Mouse (Mus musculus): ENCODE results near the gene Shisa5. TPM values are rescaled to one million over a fixed set of nuclear protein-coding genes. Genes with fewer than 3 reads are reported as not detected.

The Shisa5 gene
- total RNA-seq, 2 experiments from 2014 or later, result 52.8 to 74.5 TPM

DNA sequence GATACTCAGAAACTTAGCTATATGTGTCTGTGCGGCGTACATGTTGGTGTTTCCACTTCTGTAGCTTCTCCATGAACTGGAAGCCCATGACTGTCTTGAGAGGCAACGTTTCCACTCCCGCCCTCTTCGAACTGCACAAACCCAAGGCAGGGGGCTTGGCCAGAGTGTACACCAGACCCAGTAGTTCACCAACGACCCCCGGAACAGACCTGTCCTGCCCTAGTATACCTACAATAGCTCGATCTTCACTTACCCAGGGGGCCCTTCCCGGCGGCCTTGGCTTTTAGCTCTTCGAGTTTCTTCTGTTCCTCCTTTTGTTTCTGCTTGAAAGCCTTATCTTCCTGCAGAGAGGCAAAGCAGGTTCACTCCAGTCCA is 43.4 kb downstream of the Shisa5 start:
- ATAC-seq (replicated peaks; ENCODE audit: low FRiP score, low TSS enrichment, poor library complexity, severe bottlenecking), result no peak

DNA sequence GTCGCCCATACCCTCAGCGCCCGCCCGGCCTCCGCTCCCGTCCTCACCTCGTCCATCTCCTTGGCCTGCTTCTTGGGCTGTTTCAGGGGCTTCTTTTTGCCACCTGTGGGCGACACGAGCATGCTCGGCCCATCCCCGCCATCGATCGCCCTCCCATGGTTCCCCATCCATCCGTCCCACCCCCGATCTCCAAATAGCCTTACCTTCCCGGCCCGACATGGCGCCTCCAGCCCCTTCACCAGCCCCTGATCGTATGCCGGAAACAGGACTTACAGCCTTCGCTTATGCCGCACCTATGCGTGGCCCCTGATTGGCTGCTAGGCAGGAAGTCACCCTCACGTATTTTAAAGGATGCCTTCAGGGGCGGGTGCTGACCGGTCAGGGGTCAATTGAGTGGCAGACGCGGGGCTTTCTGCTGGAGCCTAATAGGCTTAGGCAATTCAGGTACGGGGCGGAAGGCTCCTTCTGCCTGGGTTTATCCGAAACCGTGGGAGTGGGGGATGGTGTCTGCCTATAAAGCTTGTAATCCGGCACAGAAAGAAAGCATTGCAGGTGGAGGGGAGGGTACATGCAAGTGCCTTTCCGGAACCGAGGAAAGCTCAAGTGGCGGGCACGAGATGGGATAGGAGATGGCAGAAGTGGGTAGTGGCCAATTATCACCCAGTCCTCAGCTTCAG is 43.9 kb downstream of the Shisa5 start, which contains the start of the genes Ccdc51 and Tma7:
Gene Ccdc51, plus strand, starts transcription at position 370 of the 677 bp plus-strand sequence.
Gene Tma7, minus strand, starts transcription at position 464 of the 677 bp plus-strand sequence.
- ATAC-seq (replicated peaks; ENCODE audit: low FRiP score, low TSS enrichment, poor library complexity, severe bottlenecking), result peak; percentile 98

DNA sequence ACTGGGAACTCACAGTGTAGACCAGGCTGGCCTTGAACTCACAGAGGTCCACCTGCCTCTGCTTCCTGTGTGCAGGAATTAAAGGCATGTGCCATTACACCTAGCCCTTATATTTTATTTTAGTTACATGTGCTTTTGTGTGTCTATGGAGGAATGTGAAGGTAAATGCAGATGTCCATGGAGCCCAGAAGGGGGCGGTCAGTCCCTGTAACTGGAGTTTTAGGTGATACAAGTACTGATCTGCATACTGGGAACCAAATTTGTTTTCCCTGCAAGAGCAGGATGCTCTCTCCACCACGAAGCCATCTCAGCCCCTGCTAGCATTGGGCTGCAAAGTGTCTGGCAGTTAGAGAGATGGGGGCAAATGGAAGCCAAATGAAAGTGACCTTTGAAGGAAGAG is 46.6 kb downstream of the Shisa5 start:
- no peak for ATAC-seq (replicated peaks; ENCODE audit: low FRiP score, low TSS enrichment, poor library complexity, severe bottlenecking)

DNA sequence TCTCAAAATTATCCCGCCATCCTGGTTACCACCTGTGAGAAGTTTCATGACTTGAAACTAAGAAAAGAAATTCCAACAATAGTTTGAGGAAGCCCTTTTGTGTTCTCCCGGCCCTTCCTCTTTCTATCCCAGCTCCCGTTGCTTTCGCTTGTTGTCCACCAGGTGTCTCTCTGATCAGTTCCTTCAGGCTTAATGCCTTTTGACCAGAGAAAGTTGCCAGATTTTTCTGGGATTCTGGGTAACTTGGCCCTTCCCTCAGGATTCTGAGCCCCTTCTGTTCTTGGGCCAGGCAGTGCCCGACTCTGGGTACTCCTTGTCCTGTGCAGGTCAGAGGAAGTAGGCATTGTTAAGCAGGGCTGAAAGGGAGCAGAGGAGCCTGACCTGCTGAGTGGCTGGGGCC is 49.6 kb downstream of the Shisa5 start:
- ATAC-seq (replicated peaks; ENCODE audit: low FRiP score, low TSS enrichment, poor library complexity, severe bottlenecking), result no peak

DNA sequence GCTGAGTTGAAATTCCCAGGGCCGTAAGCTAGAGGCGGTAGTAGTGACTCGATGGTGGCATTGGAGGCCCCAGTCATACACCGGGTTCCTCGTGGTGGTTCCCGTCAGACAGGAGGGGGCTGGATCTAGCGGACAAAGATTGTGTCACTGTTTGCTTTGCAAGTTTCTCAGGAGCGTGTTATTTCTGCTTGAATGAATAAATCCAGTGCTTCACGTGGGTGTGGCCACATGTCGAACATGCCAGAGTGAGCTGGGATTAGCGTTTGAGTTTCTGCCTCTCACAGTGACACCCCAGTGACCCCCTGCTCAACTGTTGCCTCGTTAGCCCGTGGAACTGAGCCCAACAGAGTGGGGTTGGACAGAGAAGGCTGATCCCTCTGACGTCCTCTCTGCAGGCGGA is 52.1 kb downstream of the Shisa5 start:
- no peak for ATAC-seq (replicated peaks; ENCODE audit: low FRiP score, low TSS enrichment, poor library complexity, severe bottlenecking)

DNA sequence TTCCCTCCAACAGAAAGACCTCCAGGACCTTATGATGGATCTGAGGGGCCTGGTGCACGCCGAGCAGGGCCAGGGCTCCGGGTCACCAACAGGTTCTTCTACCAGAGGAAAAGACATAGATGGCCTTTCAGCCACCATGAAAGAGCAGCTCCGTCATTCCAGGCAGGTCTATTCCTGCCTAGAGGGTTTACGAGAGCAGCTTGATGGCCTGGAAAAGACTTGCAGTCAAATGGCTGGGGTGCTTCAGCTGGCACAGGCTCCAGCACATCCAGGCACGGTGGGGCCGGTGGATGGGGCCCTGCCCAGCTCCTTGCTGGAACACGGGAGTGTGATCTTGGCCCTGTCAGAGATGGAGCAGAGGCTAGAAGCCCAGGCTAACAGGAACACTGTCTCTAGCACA is 53.4 kb downstream of the Shisa5 start:
- no peak for ATAC-seq (replicated peaks; ENCODE audit: low FRiP score, low TSS enrichment, poor library complexity, severe bottlenecking)

DNA sequence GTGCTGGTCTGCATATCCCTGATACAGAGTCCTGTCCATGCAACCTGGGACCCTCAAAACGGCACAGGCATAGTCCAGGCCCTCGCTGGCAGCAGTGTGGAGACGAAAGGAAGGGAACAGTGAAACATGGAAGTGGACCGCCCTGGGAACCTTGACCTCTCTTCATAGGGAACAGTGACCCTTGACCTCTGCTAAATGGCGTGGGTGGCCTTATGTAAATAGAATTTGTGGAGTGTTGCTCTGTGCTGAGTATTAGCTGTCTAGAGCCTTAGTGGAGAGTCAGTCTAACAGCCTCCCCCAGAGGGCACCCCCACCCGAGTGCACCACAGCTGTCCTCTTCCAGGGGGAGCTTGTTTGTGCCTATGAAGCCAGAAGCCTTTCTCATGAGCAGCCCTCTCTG is 54.4 kb downstream of the Shisa5 start:
- no peak for ATAC-seq (replicated peaks; ENCODE audit: low FRiP score, low TSS enrichment, poor library complexity, severe bottlenecking)

DNA sequence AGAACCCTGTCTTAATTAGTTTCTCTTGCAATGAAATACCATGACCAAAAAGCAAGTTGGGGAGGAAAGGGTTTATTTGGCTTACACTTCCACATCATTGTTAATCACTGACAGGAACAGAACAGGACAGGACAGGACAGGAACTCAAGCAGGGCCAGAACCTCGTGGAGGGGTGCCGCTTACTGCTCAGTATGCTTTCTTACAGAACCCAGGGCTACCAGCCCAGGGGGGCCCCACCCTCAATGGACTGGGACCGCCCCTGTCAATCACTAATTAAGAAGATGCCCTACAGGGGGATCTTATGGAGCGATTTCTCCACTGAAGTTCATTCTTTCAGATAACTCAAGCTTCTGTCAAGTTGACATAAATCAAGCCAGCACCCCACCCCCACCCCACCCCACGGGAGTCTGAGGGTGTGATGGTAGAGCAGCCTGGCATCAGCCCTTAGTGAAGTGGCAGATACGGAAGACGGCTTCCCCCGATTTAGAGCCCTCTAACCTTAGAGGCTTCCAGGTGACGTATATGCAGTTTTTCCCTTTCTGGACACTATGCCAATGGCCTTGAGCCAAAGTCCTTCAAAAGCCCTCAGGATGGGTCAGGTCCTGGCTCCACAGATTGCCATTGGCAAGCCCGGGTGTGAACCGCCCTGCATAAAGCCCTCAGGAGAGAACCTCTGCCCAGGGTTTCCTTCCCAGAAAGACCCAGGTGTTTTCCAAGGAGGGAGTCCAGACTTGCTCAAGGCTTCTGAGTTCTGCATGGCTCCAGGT is 55.6 kb downstream of the Shisa5 start:
- ATAC-seq (replicated peaks; ENCODE audit: low FRiP score, low TSS enrichment, poor library complexity, severe bottlenecking), result no peak

DNA sequence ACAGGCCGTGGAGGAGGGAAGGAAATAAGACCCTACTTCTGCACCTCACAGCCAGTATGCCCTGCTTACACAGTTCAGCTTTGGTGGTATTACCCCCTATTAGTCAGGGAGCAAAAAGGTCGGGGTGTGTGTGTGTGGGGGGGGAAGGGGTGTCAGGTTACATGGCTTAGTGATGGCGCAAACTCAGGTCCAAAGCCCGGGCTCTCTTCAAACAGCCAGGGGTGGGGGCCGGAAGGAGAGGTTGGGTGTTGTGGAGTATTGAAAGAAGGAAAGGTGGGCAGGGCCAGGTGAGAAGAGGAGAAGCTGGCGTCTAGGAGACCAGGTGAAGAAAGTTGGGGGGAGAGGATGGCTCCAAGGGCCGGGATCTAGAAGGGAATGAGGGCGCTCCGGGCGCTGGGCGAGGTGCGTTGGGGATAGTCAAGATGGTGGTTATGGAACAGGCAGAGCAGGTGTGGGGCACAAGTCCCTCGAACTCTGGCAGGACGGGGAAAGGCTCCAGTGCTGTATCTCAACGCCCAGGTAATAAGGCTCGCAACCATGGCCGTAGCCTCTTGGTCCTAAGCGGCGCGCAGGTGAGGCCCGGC is 56.3 kb downstream of the Shisa5 start:
- 0 out of 2 replicates have a peak, but pooled peaks have one; percentile 9 for ATAC-seq (replicated peaks; ENCODE audit: low FRiP score, low TSS enrichment, poor library complexity, severe bottlenecking)

DNA sequence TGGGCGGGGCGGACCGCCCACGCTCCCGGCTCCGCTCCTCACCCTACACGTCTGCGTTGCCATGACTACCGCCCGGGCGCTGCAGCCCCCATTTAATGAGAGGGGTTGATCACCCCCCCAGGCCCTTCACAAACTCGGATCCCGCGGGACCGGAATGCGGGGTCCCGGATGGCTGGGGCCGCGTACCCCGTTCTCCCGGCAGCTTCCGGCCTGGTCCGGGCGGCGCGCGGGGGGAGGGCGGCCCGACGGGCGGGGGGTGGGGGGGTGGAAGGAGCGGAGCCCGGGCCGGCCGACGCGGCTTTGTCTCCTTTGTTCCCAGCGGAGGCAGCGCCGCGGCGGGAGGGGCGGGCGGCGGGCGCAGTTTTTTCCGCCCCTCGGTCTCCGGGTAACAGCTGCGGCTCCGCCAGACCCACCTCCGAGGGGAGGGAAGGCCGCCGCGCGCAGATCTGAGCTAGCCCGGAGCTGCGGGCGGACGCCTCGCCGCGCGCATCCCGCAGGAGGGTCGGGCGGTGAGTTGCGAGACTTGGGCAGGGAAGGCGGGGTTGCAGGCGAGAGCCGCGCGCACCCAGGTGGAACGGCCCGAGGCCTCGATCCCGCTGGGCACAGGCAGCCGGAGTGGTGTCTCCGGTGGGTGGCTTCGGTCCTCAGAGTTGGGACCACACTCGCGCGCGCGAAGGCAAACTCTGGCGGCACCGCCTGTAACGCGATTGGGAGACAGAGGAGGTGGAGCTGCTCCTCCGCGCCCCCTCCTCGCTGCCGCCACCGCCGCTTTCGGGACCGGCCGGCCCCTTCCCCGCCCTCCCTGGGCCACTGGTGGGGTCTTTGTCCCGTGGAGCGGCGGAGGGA is 57.0 kb downstream of the Shisa5 start, which contains the start of gene Plxnb1:
Gene Plxnb1, plus strand, starts transcription at position 253 of the 846 bp plus-strand sequence.
- ATAC-seq (replicated peaks; ENCODE audit: low FRiP score, low TSS enrichment, poor library complexity, severe bottlenecking), result peak; percentile 34; the same call in 1 of the 2 replicates

DNA sequence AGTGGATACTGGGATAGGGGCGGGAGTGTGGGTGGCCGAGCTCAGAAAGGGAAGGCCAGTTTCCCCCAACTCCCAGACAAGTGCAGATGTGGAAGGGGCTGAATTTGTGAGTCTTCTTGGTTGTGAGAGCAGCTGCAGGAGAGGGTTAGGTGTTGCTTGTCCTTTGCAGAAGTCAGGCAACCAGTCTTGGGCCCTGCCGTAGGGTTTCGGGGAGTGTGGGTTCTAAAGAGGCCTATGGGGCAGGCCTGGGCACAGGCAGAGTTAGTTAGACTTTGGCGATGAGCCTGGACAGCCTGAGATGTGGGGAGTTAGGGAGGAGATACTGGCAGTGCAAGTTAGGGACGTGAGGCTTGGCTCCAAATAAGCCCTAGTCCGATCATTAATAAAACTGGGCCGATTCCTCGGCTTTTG is 57.9 kb downstream of the Shisa5 start:
- no peak for ATAC-seq (replicated peaks; ENCODE audit: low FRiP score, low TSS enrichment, poor library complexity, severe bottlenecking)

DNA sequence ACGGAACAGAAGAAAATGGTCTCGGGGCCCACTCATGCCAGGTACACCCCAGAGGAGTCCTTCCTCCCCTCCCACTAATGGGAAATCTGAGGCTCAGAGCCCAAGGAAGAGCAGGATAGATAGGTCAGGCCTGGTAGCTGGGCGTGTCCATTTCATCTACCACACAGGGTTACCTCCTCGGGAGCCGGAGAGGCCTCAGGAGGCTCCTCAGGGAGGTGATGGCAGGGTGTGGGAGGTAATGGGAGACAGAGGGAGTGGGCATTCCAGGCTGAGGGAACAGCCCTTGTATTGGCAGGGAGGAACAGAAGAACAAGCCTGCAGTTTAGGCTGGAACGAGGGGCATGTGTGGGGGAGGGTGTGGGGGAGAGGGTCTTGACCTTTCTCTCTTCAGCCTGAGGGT is 58.5 kb downstream of the Shisa5 start:
- ATAC-seq (replicated peaks; ENCODE audit: low FRiP score, low TSS enrichment, poor library complexity, severe bottlenecking), result no peak

DNA sequence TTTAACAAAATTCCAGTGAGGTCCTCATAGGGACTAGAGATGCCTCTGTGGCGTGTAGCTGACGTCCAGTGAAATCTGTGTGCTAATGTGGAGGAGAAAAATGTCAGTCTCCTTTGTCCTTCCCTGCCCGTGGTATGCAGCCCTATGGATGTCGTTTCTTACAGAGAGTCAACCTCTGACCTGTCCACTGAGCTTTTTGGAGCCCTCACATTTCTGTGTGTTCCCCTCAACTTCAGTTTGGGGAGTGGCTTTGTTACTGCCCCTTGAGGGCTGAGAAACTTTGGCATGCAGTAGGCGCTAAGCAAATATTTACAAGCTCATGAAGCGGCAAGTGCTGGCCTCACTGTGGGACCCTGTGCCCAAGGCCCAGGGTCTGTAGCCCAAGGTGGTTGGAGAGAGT is 58.9 kb downstream of the Shisa5 start:
- ATAC-seq (replicated peaks; ENCODE audit: low FRiP score, low TSS enrichment, poor library complexity, severe bottlenecking), result no peak

DNA sequence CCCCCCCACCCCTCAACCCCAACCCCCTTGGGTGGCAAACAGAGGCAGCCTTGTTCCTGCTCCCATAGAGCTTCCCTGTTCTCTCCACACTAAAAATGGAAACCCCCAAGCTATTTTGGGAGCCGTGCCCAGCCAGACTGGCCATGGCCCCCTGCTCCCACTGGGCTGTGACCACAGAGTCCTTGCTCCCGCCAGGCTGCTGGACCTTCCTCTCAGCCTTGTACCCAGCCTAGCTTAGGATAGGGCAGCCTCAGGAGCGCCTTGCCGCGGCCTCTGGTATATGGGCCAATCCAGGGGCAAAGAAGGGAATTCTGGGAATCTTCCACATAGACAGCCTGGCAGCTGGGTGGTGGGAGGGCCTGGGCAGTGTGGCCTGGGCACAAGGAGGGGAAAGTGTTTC is 59.5 kb downstream of the Shisa5 start:
- no peak for ATAC-seq (replicated peaks; ENCODE audit: low FRiP score, low TSS enrichment, poor library complexity, severe bottlenecking)

DNA sequence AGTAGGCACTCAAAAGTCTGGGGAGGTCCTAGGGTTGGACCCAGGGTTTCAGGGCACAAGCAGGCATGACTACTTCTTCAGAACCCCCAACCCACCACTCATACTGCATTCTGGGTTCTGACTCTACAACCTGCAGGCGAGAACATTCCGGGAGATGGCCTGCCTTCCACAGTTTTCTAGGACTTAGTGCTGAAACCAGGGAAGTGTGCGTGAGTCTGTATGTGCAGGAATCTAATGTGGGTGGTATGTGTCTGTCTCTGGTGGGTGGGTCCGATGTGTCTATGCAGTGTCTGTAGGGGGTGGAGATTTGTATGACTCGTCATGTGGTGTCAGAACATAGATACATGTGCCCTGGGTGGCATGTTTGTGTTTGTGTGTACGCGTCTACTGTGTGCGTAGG is 60.0 kb downstream of the Shisa5 start:
- ATAC-seq (replicated peaks; ENCODE audit: low FRiP score, low TSS enrichment, poor library complexity, severe bottlenecking), result no peak

DNA sequence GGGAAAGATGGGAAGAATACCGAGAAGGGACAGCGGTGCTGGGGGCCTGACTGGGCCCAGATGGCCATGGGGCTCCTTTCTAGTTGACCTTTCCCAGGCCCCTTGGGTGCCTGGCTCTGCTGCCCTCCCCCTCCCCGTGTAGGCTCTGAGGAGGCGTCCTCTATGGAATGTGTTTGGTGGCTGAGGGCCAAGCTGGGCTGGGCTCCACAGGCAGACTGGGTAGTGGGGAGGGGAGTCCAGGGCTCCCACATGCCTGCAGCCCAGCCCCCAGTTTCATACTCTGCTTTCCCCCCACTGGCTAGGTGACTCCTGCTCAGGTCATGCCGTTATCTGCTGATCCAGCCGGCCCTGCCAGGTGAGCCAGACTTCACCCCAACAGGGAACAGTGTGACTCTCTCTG is 60.6 kb downstream of the Shisa5 start:
- no peak for ATAC-seq (replicated peaks; ENCODE audit: low FRiP score, low TSS enrichment, poor library complexity, severe bottlenecking)

DNA sequence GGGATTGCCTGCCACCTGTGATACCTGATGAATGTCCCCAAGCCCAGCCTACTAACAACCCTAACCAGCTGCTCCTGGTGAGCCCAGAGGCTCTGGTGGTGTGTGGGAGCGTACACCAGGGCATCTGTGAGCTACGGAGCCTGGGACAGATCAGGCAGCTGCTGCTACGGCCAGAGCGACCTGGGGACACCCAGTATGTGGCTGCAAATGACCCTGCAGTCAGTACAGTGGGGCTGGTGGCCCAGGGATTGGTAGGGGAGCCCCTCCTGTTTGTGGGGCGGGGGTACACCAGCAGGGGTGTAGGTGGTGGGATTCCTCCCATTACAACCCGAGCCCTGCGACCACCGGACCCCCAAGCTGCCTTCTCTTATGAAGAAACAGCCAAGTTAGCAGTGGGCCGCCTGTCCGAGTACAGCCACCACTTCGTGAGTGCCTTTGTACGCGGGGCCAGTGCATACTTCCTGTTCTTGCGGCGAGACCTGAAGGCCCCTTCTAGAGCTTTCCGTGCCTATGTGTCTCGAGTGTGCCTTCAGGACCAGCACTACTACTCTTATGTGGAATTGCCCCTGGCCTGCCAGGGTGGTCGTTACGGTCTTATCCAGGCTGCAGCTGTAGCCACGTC is 62.1 kb downstream of the Shisa5 start:
- no peak for ATAC-seq (replicated peaks; ENCODE audit: low FRiP score, low TSS enrichment, poor library complexity, severe bottlenecking)

DNA sequence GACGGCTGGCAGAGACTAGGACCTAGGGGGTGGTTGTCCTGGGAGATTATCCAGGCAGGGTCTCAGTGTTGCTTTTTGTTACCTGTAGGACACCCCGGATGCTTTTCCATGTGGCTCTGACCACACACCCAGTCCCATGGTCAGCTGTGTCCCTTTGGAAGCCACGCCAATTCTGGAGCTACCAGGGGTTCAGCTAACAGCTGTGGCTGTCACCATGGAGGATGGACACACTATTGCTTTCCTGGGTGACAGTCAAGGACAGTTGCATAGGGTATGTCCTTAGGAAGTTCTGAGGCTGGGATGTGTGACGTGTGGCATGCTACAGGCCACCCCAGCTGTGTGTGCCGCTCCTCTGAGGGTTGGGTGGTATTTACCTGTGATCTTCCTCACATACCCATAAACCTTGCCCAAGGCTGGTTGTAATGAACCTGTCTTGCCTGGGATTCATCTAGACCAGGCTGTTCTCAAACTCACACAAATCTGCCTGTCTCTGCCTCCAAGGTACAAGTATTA is 63.6 kb downstream of the Shisa5 start:
- ATAC-seq (replicated peaks; ENCODE audit: low FRiP score, low TSS enrichment, poor library complexity, severe bottlenecking), result no peak

DNA sequence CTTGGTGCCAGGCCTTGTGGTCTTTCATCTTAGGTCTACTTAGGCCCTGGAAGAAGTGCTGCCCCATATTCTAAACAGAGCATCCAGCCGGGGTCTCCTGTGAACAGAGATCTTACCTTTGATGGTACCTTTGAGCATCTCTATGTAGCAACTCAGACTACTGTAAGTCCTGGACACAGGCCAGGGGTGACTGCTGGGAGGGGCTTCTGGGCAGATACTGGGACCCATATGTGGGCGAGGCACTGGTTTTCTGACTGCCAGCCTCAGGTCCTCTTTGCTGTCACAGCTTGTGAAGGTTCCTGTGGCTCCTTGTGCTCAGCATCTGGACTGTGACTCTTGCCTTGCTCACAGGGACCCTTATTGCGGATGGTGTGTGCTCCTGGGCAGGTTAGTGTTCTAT is 64.2 kb downstream of the Shisa5 start:
- ATAC-seq (replicated peaks; ENCODE audit: low FRiP score, low TSS enrichment, poor library complexity, severe bottlenecking), result no peak

Data from megakaryocyte-erythroid progenitor cell, adult 5-6 weeks (primary cell).